Mouse (Mus musculus) heart, embryonic 16.5 days (tissue): ENCODE data around the gene Unc45a. TPM values are rescaled to one million over a fixed set of nuclear protein-coding genes. Genes with fewer than 3 reads are reported as not detected.

Experiments used
- ATAC-seq: fragments of 200-750 bp; cut with Nextera tagmentation; replicated peaks from 2 replicates; pipeline ENCODE4 v1.8.0; 2017; ENCODE audit warnings: moderate number of reproducible peaks; ENCODE audit not compliant: insufficient read depth, low FRiP score; ENCODE audit errors: extremely low read depth
- H3K27ac ChIP-seq: fragments of 300-500 bp; sonication (generic); 2 replicates; pipeline ENCODE4 v1.5.1; 2014; ENCODE audit warnings: mild to moderate bottlenecking, low read length, control low read depth, moderate library complexity
- H3K27me3 ChIP-seq: fragments of 300-500 bp; sonication (generic); 2 replicates; pipeline ENCODE4 v1.6.1; 2014; ENCODE audit warnings: low read length, mixed read lengths; ENCODE audit not compliant: control insufficient read depth, insufficient read depth
- H3K36me3 ChIP-seq: fragments of 300-500 bp; sonication (generic); 2 replicates; pipeline ENCODE4 v1.6.1; 2014; ENCODE audit not compliant: control insufficient read depth, insufficient read depth
- H3K4me1 ChIP-seq: fragments of 300-500 bp; sonication (generic); 2 replicates; pipeline ENCODE4 v1.6.1; 2014; ENCODE audit warnings: low read length, mixed read lengths; ENCODE audit not compliant: control insufficient read depth, insufficient read depth
- H3K4me2 ChIP-seq: fragments of 300-500 bp; sonication (generic); 2 replicates; pipeline ENCODE4 v1.6.1; 2014; ENCODE audit warnings: low read depth, mild to moderate bottlenecking, control low read depth, low read length
- H3K4me3 ChIP-seq: fragments of 300-500 bp; sonication (generic); 2 replicates; pipeline ENCODE4 v1.5.1; 2014; ENCODE audit warnings: mild to moderate bottlenecking, control low read depth, low read length
- H3K9ac ChIP-seq: fragments of 300-500 bp; sonication (generic); 2 replicates; pipeline ENCODE4 v1.6.1; 2014; ENCODE audit warnings: low read length, control low read depth
- H3K9me3 ChIP-seq: fragments of 300-500 bp; sonication (generic); replicated peaks from 2 replicates; pipeline ENCODE4 v1.6.1; 2016; ENCODE audit warnings: low read length; ENCODE audit not compliant: control insufficient read depth
- WGBS: fragments of 180-500 bp; shearing (Covaris S2); extraction: QIAGEN DNeasy Blood & Tissue Kit; methylation state at CpG from one replicate; pipeline ENCODE4 v1.1.7; 2014; 5-methylcytosine and 5-hydroxymethylcytosine counted together
- polyA plus RNA-seq: library from polyadenylated mRNA; unstranded; fragments of >200 nt; fragmentation: Nextera tagmentation; extraction: Ambion mirVana; gene quantifications from 2 replicates; pipeline ENCODE4 v1.2.1, GENCODE M21; 2015

Unc45a gene
- polyA plus RNA-seq, 1 experiment from 2014 or later, result 20.6 TPM

- ATAC-seq, result no peak
- Histone ChIP-seq H3K9ac (peak overlapping the region; percentile 96), H3K27me3 (no peaks in the 10 kb centered on the region), H3K27ac (peak overlapping the region; percentile 93), H3K4me3 (peak overlapping the region; percentile 92), H3K36me3 (peaks cover 16% of the 10 kb centered on the region), H3K9me3 (no peaks in the 10 kb centered on the region), H3K4me2 (peak overlapping the region; percentile 82), H3K4me1 (peaks cover 27% of the 10 kb centered on the region)
- 37% methylated on average over 4 of the region's 4 CpGs for WGBS
Measured at GRCm38 (mm10) chr7:80369967-80370431, 29.2 kb upstream of the Unc45a start.

GRCm38 (mm10) chr7:80369461-80369860 is 28.7 kb upstream of the Unc45a start:
- Histone ChIP-seq H3K4me1 (peaks cover 27% of the 10 kb centered on the region), H3K27me3 (no peaks in the 10 kb centered on the region), H3K9ac (no peak overlapping the region), H3K4me2 (peak overlapping the region; percentile 82), H3K27ac (peak overlapping the region; percentile 53), H3K36me3 (peaks cover 19% of the 10 kb centered on the region), H3K4me3 (peak overlapping the region; percentile 92; the same call in 1 of the 2 replicates), H3K9me3 (no peaks in the 10 kb centered on the region)
- WGBS, result 65% methylated on average over 5 of the region's 5 CpGs
- ATAC-seq, result no peak

- H3K4me3 ChIP-seq, result 0 out of 2 replicates have a peak overlapping the region, but pooled peaks have one; percentile 15
- no peaks in the 10 kb centered on the region for H3K9me3 ChIP-seq
- WGBS, result 51% methylated on average over 20 of the region's 20 CpGs
- H3K27me3 ChIP-seq, result no peaks in the 10 kb centered on the region
- no peak overlapping the region for H3K9ac ChIP-seq
- peaks cover 26% of the 10 kb centered on the region for H3K36me3 ChIP-seq
- ATAC-seq, result 0 out of 2 replicates have a peak, but pooled peaks have one; percentile 15
- H3K4me1 ChIP-seq, result peaks cover 27% of the 10 kb centered on the region
- H3K27ac ChIP-seq, result peak overlapping the region; percentile 53
- peak overlapping the region; percentile 82 for H3K4me2 ChIP-seq
Measured at GRCm38 (mm10) chr7:80368635-80369421, 28.0 kb upstream of the Unc45a start.

GRCm38 (mm10) chr7:80368009-80368408 is 27.2 kb upstream of the Unc45a start:
- Histone ChIP-seq H3K27ac (no peak overlapping the region), H3K9ac (no peak overlapping the region), H3K4me3 (no peak overlapping the region), H3K4me2 (no peak overlapping the region), H3K36me3 (peaks cover 34% of the 10 kb centered on the region), H3K9me3 (no peaks in the 10 kb centered on the region), H3K27me3 (no peaks in the 10 kb centered on the region), H3K4me1 (peaks cover 27% of the 10 kb centered on the region)
- 82% methylated on average over 9 of the region's 9 CpGs for WGBS
- no peak for ATAC-seq

- no peaks in the 10 kb centered on the region for H3K9me3 ChIP-seq
- H3K9ac ChIP-seq, result no peak overlapping the region
- no peak overlapping the region for H3K27ac ChIP-seq
- WGBS, result 94% methylated on average over 7 of the region's 7 CpGs
- H3K36me3 ChIP-seq, result peaks cover 42% of the 10 kb centered on the region
- no peaks in the 10 kb centered on the region for H3K27me3 ChIP-seq
- H3K4me3 ChIP-seq, result no peak overlapping the region
- no peak overlapping the region for H3K4me2 ChIP-seq
- no peak for ATAC-seq
- H3K4me1 ChIP-seq, result peaks cover 27% of the 10 kb centered on the region
Measured at GRCm38 (mm10) chr7:80367232-80367631, 26.4 kb upstream of the Unc45a start.

- ATAC-seq, result no peak
- Histone ChIP-seq H3K4me1 (peaks cover 25% of the 10 kb centered on the region), H3K36me3 (peaks cover 55% of the 10 kb centered on the region), H3K9ac (no peak overlapping the region), H3K27ac (no peak overlapping the region), H3K9me3 (no peaks in the 10 kb centered on the region; the same call in 1 of the 2 replicates), H3K27me3 (no peaks in the 10 kb centered on the region), H3K4me3 (no peak overlapping the region), H3K4me2 (no peak overlapping the region)
- 49% methylated on average over 2 of the region's 2 CpGs for WGBS
Measured at GRCm38 (mm10) chr7:80365759-80366158, 25.0 kb upstream of the Unc45a start.

- Histone ChIP-seq H3K27ac (no peak overlapping the region), H3K4me3 (no peak overlapping the region), H3K9ac (no peak overlapping the region), H3K4me2 (no peak overlapping the region), H3K4me1 (no peaks in the 10 kb centered on the region), H3K27me3 (no peaks in the 10 kb centered on the region), H3K36me3 (peaks cover 68% of the 10 kb centered on the region), H3K9me3 (no peaks in the 10 kb centered on the region; the same call in 1 of the 2 replicates)
- ATAC-seq, result no peak
- 36% methylated on average over 3 of the region's 3 CpGs for WGBS
Measured at GRCm38 (mm10) chr7:80360435-80360834, 19.6 kb upstream of the Unc45a start.

- Histone ChIP-seq H3K27me3 (no peaks in the 10 kb centered on the region), H3K4me1 (no peaks in the 10 kb centered on the region), H3K27ac (no peak overlapping the region), H3K9me3 (no peaks in the 10 kb centered on the region; the same call in 1 of the 2 replicates), H3K4me2 (no peak overlapping the region), H3K9ac (no peak overlapping the region), H3K4me3 (no peak overlapping the region), H3K36me3 (peaks cover 60% of the 10 kb centered on the region)
- 52% methylated on average over 4 of the region's 4 CpGs for WGBS
- ATAC-seq, result no peak
Measured at GRCm38 (mm10) chr7:80358039-80358438, 17.2 kb upstream of the Unc45a start.

GRCm38 (mm10) chr7:80357156-80357555 is 16.4 kb upstream of the Unc45a start:
- no peaks in the 10 kb centered on the region for H3K27me3 ChIP-seq
- WGBS, result 65% methylated on average over 8 of the region's 8 CpGs
- H3K9me3 ChIP-seq, result no peaks in the 10 kb centered on the region; the same call in 1 of the 2 replicates
- no peak overlapping the region for H3K4me3 ChIP-seq
- peaks cover 52% of the 10 kb centered on the region for H3K36me3 ChIP-seq
- H3K4me1 ChIP-seq, result no peaks in the 10 kb centered on the region
- no peak for ATAC-seq
- no peak overlapping the region for H3K27ac ChIP-seq
- no peak overlapping the region for H3K4me2 ChIP-seq
- H3K9ac ChIP-seq, result no peak overlapping the region
